Mouse (Mus musculus): ENCODE data around the gene Hist1h2ad. TPM values are rescaled to one million over a fixed set of nuclear protein-coding genes. Genes with fewer than 3 reads are reported as not detected.
"Not testable (repeated sequence)": the region's sequence is repeated elsewhere in the genome, so short reads cannot be mapped to it uniquely, and the experiment has no call there.

The Hist1h2ad gene
- polyA plus RNA-seq, 1 experiment from 2014 or later: 4.6 TPM

GRCm38 (mm10) chr13:23572218-23573033 is 1.8 kb upstream of the Hist1h2ad start:
- H3K36me3 ChIP-seq: no peaks in the 10 kb centered on the region
- peak overlapping the region; percentile 98 for H3K27ac ChIP-seq
- H3K4me1 ChIP-seq: peaks cover 14% of the 10 kb centered on the region
- no peak for ATAC-seq (ENCODE audit: borderline replicate concordance, extremely low read depth, low FRiP score, low TSS enrichment)
- peak overlapping the region; percentile 47 for H3K4me3 ChIP-seq
- H3K9ac ChIP-seq: peak overlapping the region; percentile 63
- H3K27me3 ChIP-seq: no peaks in the 10 kb centered on the region
- no peaks in the 10 kb centered on the region for H3K9me3 ChIP-seq
- H3K4me2 ChIP-seq: peak overlapping the region; percentile 67
- WGBS: 12% methylated on average over 2 of the region's 2 CpGs

DNA sequence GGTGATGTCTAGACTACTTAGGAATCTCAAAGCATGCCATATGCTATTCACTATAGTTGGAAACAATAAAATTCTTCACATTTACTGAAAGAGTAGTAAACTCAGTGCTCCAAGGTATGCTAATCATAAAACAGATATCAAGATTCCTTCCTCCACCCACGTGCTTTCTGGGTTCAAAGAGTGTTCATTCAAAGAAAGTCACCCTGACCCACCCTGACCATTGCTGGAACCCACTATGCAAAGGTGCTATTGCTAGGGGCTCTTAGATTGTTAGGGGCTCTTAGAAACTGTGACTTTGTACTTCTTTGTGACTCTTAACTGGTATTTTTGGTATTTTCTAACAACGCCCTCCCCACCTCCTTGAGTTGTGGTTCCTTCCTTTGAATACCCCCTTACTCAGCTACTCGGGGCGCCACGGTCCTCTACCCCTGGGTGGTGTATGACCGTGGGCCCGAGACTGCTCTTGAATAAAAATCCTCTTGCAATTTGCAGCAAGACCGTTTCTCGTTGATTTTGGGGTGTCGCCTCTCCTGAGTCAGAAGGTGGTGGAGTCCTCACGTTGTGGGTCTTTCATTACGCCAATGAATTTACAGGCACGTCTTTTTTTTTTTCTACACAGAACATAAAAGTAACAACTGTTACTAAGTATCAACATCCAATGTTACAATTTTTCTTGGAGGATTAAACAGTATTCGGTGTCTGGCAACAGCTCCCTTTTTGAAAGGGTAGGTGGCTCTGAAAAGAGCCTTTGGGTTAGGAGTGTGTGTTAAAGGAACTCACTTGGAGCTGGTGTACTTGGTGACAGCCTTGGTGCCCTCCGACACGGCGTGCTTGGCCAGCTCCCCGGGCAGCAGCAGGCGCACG is 915 bp upstream of the Hist1h2ad start:
- not testable (repeated sequence) for H3K36me3 ChIP-seq; H3K9me3 ChIP-seq; H3K27me3 ChIP-seq; ATAC-seq (ENCODE audit: borderline replicate concordance, extremely low read depth, low FRiP score, low TSS enrichment)
- peak overlapping the region; percentile 67 for H3K4me2 ChIP-seq
- peak overlapping the region; percentile 47 for H3K4me3 ChIP-seq
- 4% methylated on average over 20 of the region's 20 CpGs for WGBS
- H3K4me1 ChIP-seq: peaks cover 14% of the 10 kb centered on the region
- H3K27ac ChIP-seq: peak overlapping the region; percentile 98
- H3K9ac ChIP-seq: peak overlapping the region; percentile 63

- peak overlapping the region; percentile 47 for H3K4me3 ChIP-seq
- ATAC-seq (ENCODE audit: borderline replicate concordance, extremely low read depth, low FRiP score, low TSS enrichment); H3K27me3 ChIP-seq; H3K36me3 ChIP-seq; H3K9me3 ChIP-seq; H3K9ac ChIP-seq: not testable (repeated sequence)
- under 1% methylated on average over 11 of the region's 39 CpGs for WGBS
- peak overlapping the region; percentile 98 for H3K27ac ChIP-seq
- H3K4me1 ChIP-seq: peaks cover 14% of the 10 kb centered on the region
- H3K4me2 ChIP-seq: peak overlapping the region; percentile 67
Measured at GRCm38 (mm10) chr13:23574546-23575170, 477 bp downstream of the Hist1h2ad start.

DNA sequence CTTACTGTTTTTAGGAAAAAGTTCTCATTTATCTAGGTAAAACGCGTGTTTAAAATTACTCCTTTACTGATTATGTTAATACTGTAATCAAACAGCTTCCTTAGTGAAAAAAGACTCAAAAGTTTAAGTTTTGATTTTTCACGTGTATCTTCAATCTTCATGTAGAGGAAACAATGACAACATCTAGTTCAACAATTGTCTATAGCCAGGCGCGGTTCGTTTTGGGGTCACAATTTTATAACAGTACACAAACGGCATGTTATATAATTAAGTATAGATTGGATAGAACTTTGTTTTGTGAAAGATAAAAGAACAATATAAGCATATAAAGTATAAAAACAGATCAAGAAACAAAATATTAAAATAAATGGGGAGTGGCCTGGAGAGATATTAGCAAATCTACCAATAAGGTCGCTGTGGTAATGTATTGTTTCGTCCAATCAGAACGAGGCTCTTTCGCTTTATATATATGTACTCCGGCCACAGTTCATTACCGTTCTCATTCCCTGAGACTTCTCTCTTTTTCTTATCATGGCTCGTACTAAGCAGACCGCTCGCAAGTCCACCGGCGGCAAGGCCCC is 1.2 kb downstream of the Hist1h2ad start, which contains the start of gene Hist1h3d:
Gene Hist1h3d (plus strand): TSS at position 493 of the 581 bp plus-strand sequence.
- H3K27ac ChIP-seq: peak within 1 kb of the TSS; percentile 92
- peak within 1 kb of the TSS; percentile 47 for H3K4me3 ChIP-seq
- no peaks in the 10 kb centered on the region for H3K27me3 ChIP-seq
- no peaks in the 10 kb centered on the region for H3K36me3 ChIP-seq
- WGBS: under 1% methylated on average over 18 of the region's 18 CpGs
- H3K9me3 ChIP-seq: no peaks in the 10 kb centered on the region
- peak within 1 kb of the TSS; percentile 68 for H3K9ac ChIP-seq
- ATAC-seq (ENCODE audit: borderline replicate concordance, extremely low read depth, low FRiP score, low TSS enrichment): peak; percentile 67; the same call in 1 of the 2 replicates
- peak within 1 kb of the TSS; percentile 54 for H3K4me2 ChIP-seq
- H3K4me1 ChIP-seq: peaks cover 14% of the 10 kb centered on the region; the same call in 1 of the 2 replicates

DNA sequence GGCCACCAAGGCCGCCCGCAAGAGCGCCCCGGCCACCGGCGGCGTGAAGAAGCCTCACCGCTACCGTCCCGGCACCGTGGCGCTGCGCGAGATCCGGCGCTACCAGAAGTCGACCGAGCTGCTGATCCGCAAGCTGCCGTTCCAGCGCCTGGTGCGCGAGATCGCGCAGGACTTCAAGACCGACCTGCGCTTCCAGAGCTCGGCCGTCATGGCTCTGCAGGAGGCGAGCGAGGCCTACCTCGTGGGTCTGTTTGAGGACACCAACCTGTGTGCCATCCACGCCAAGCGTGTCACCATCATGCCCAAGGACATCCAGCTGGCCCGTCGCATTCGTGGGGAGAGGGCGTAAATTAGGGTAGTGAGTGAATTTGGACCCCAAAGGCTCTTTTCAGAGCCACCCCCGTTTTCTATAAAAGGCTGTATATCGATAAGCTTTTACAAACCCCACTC is 1.7 kb downstream of the Hist1h2ad start:
- H3K4me2 ChIP-seq: peak overlapping the region; percentile 54
- H3K4me3 ChIP-seq: peak overlapping the region; percentile 47
- 3% methylated on average over 8 of the region's 40 CpGs for WGBS
- peak overlapping the region; percentile 92 for H3K27ac ChIP-seq
- H3K36me3 ChIP-seq; H3K27me3 ChIP-seq; ATAC-seq (ENCODE audit: borderline replicate concordance, extremely low read depth, low FRiP score, low TSS enrichment); H3K9me3 ChIP-seq: not testable (repeated sequence)
- peak overlapping the region; percentile 68 for H3K9ac ChIP-seq
- peaks cover 19% of the 10 kb centered on the region; the same call in 1 of the 2 replicates for H3K4me1 ChIP-seq

DNA sequence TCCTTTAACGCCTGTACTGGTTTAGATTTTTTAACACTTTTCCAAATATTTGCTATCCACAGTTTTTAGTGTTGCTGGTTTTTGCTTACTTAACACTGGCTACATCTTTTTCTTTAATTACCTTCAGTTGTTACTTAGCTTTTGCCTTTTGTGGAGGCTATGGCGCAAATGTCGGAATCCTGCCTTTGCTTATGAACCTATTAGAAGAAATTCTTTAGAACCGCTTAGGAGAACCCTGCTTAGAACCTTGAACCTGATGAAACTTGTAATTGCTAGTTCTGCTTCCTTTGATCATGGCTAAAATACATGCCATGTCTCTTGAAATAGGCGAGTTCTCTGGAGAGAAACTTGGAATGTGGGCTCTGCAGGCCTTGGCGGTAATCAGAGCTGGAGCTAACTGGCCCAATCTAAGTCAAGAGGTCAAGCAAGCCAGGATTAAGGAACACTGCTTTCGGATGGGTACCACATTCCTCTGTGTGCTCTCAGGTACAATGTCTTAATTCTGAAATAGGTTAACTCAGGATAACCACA is 2.2 kb downstream of the Hist1h2ad start:
- H3K4me2 ChIP-seq: peak overlapping the region; percentile 54
- H3K4me1 ChIP-seq: peaks cover 21% of the 10 kb centered on the region; the same call in 1 of the 2 replicates
- H3K9ac ChIP-seq: peak overlapping the region; percentile 68
- WGBS: 3% methylated on average over 7 of the region's 7 CpGs
- no peaks in the 10 kb centered on the region for H3K9me3 ChIP-seq
- H3K4me3 ChIP-seq: peak overlapping the region; percentile 47
- ATAC-seq (ENCODE audit: borderline replicate concordance, extremely low read depth, low FRiP score, low TSS enrichment): no peak
- no peaks in the 10 kb centered on the region for H3K36me3 ChIP-seq
- H3K27me3 ChIP-seq: no peaks in the 10 kb centered on the region
- H3K27ac ChIP-seq: peak overlapping the region; percentile 92

DNA sequence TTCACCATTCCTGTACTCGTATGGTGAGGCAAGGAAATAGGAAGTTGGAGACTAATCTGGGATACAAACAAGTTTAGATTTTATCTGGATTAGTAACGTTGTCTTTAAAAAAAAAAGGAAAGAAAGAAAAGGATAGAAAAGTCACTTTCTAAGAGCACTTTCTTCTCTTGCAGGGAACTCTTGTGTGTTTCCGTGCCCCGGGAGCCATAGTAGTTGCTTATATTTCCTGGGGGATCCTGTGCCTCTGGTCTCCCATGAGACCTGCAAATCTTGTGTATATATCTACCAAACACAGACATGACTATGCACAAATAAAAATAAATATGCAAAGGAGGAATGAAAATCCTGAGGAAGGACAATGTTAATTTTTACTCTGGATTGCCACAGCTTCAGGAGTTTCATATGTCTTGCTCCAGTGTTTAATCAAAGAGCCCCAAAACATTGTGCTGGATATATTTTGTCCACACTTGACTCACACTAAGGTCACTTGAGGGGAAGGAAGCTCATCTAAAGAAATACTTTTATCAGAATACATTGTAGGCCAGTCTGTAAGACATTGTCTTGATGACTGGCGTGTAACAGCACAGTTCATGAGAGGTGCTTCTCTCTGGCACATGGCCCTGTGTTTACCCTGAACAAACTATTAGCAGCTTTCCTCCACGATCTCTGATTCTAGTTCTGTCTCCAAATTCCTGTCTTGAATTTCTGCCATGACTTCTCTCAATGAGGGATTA is 2.9 kb downstream of the Hist1h2ad start:
- WGBS: 23% methylated on average over 6 of the region's 6 CpGs

GRCm38 (mm10) chr13:23577835-23578234 is 3.7 kb downstream of the Hist1h2ad start:
- H3K9ac ChIP-seq: no peak overlapping the region
- no peak overlapping the region for H3K27ac ChIP-seq
- no peak overlapping the region for H3K4me2 ChIP-seq
- no peaks in the 10 kb centered on the region for H3K36me3 ChIP-seq
- peaks cover 27% of the 10 kb centered on the region; the same call in 1 of the 2 replicates for H3K4me1 ChIP-seq
- H3K27me3 ChIP-seq: no peaks in the 10 kb centered on the region
- WGBS: 79% methylated on average over 1 of the region's 1 CpGs
- H3K9me3 ChIP-seq: no peaks in the 10 kb centered on the region
- ATAC-seq (ENCODE audit: borderline replicate concordance, extremely low read depth, low FRiP score, low TSS enrichment): no peak
- H3K4me3 ChIP-seq: no peak overlapping the region

More for the DNA sequence above, 2.9 kb downstream of the Hist1h2ad start:
- no peaks in the 10 kb centered on the region for H3K9me3 ChIP-seq
- peak overlapping the region; percentile 68 for H3K9ac ChIP-seq
- H3K27me3 ChIP-seq: no peaks in the 10 kb centered on the region
- peak overlapping the region; percentile 92 for H3K27ac ChIP-seq
- no peaks in the 10 kb centered on the region for H3K36me3 ChIP-seq
- peak overlapping the region; percentile 47 for H3K4me3 ChIP-seq
- peaks cover 24% of the 10 kb centered on the region; the same call in 1 of the 2 replicates for H3K4me1 ChIP-seq
- H3K4me2 ChIP-seq: peak overlapping the region; percentile 54
- no peak for ATAC-seq (ENCODE audit: borderline replicate concordance, extremely low read depth, low FRiP score, low TSS enrichment)

GRCm38 (mm10) chr13:23581408-23582218 is 7.4 kb downstream of the Hist1h2ad start, which contains the start of gene Hist1h4d:
Hist1h4d (plus strand) TSS chr13:23581598.
- WGBS: under 1% methylated on average over 43 of the region's 43 CpGs
- H3K27ac ChIP-seq: peak within 1 kb of the TSS; percentile 98
- peaks cover 41% of the 10 kb centered on the region for H3K4me1 ChIP-seq
- H3K27me3 ChIP-seq: no peaks in the 10 kb centered on the region
- peak within 1 kb of the TSS; percentile 53 for H3K4me3 ChIP-seq
- ATAC-seq (ENCODE audit: borderline replicate concordance, extremely low read depth, low FRiP score, low TSS enrichment): peak; percentile 90
- H3K9ac ChIP-seq: peak within 1 kb of the TSS; percentile 67
- H3K36me3 ChIP-seq: no peaks in the 10 kb centered on the region
- H3K4me2 ChIP-seq: peak within 1 kb of the TSS; percentile 77
- H3K9me3 ChIP-seq: no peaks in the 10 kb centered on the region
